Mouse (Mus musculus) hindbrain, embryonic 11.5 days (tissue): ENCODE results near the gene Wdr62. TPM values are rescaled to one million over a fixed set of nuclear protein-coding genes. Genes with fewer than 3 reads are reported as not detected.

ENCODE experiments used
- ATAC-seq: fragments of 200-750 bp; cut with Nextera tagmentation; 2 replicates; pipeline ENCODE4 v1.8.0; 2017; ENCODE audit warnings: mild to moderate bottlenecking, moderate TSS enrichment, moderate library complexity; ENCODE audit not compliant: low FRiP score
- DNase-seq: peaks from one replicate; pipeline ENCODE4 v3.0.0-alpha.2; 2015; ENCODE audit warnings: low spot score
- H3K27ac ChIP-seq: fragments of 300-500 bp; sonication (generic); 2 replicates; pipeline ENCODE4 v1.5.1; 2014; ENCODE audit warnings: mild to moderate bottlenecking, low read depth, low read length
- H3K27me3 ChIP-seq: fragments of 300-500 bp; sonication (generic); 2 replicates; pipeline ENCODE4 v1.6.1; 2014; ENCODE audit warnings: mild to moderate bottlenecking, low read length, moderate library complexity, mixed read lengths; ENCODE audit not compliant: control insufficient read depth, insufficient read depth
- H3K36me3 ChIP-seq: fragments of 300-500 bp; sonication (generic); 2 replicates; pipeline ENCODE4 v1.6.1; 2014; ENCODE audit warnings: mild to moderate bottlenecking, low read length, moderate library complexity, mixed read lengths; ENCODE audit not compliant: control insufficient read depth, insufficient read depth
- H3K4me1 ChIP-seq: fragments of 300-500 bp; sonication (generic); replicated peaks from 2 replicates; pipeline ENCODE4 v1.6.1; 2014; ENCODE audit warnings: low read length, mixed read lengths; ENCODE audit not compliant: control insufficient read depth, insufficient read depth
- H3K4me2 ChIP-seq: fragments of 300-500 bp; sonication (generic); replicated peaks from 2 replicates; pipeline ENCODE4 v1.6.1; 2014; ENCODE audit warnings: mild to moderate bottlenecking, low read depth, low read length
- H3K4me3 ChIP-seq: fragments of 300-500 bp; sonication (generic); 2 replicates; pipeline ENCODE4 v1.5.1; 2014; ENCODE audit warnings: low read depth, low read length
- H3K9ac ChIP-seq: fragments of 300-500 bp; sonication (generic); 2 replicates; pipeline ENCODE4 v1.6.1; 2014; ENCODE audit warnings: low read depth, low read length
- H3K9me3 ChIP-seq: fragments of 300-500 bp; sonication (generic); 2 replicates; pipeline ENCODE4 v1.6.1; 2016; ENCODE audit warnings: low read length; ENCODE audit not compliant: control insufficient read depth
- WGBS: fragments of 180-500 bp; shearing (Covaris S2); extraction: QIAGEN DNeasy Blood & Tissue Kit; methylation state at CpG from one replicate; pipeline ENCODE4 v1.1.7; 2014; 5-methylcytosine and 5-hydroxymethylcytosine counted together
- polyA plus RNA-seq: library from polyadenylated mRNA; unstranded; fragments of >200 nt; fragmentation: Nextera tagmentation; extraction: Ambion mirVana; gene quantifications from 2 replicates; pipeline ENCODE4 v1.2.1, GENCODE M21; 2014

The Wdr62 gene
- polyA plus RNA-seq, 1 experiment from 2014 or later: 5.9 TPM

- H3K9me3 ChIP-seq: no peaks in the 10 kb centered on the region
- H3K4me2 ChIP-seq: no peak overlapping the region
- H3K27me3 ChIP-seq: no peaks in the 10 kb centered on the region
- H3K4me1 ChIP-seq: peaks cover 4% of the 10 kb centered on the region; the same call in 1 of the 2 replicates
- H3K4me3 ChIP-seq: no peak overlapping the region
- peaks cover 6% of the 10 kb centered on the region for H3K36me3 ChIP-seq
- H3K9ac ChIP-seq: 0 out of 2 replicates have a peak overlapping the region, but pooled peaks have one; percentile 11
- ATAC-seq (no peak), DNase-seq (no peak)
- 87% methylated on average over 13 of the region's 13 CpGs for WGBS
- no peak overlapping the region for H3K27ac ChIP-seq
Measured at GRCm38 (mm10) chr7:30293795-30294194, 13.6 kb upstream of the Wdr62 start.

DNA sequence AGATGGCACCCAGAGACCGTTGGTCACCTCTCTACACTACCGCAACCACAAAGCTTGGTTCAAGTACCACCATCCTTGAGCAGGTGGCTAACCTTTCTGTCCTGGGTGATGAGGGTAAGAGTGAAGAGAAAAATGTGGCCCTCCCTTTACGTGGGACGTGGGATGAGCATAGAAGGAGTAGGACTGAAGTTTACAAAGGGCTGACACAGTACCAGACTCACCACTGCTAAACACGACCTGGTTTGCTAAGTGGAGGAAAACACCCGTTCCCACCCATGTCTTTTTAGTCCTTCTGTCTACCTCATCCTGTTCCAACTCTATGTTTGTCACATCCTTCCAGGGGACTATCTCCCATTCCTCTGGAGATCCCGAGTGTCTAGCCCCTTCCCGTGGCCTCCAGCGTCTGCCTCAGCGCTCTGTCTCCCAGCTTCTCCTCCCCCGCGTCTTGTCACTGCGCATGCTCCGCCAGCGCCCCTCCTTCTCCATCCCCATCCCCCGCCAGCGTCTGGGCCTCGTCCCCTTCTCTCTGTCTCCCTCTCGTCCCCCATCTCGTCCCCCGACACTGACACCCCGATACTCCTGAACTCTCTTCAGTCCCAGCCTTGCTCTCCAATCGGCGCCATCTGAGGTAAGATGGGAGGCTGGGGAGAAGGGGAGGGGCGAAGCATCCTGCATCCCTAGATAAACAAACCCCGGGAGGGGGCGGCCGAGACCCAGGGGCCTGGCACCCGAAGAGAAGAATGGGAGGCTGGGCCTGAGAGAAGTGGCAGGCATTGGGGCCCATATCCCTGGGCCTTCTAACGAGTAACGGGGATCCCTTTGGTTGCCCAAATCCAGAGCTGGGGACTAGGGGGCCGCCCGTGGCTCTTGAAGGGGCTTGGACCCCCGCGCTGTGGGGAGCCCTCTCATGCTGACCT lies 11.3 kb upstream of the Wdr62 start, which contains the start of gene Clip3:
Gene Clip3 (plus strand): TSS at position 514 of the 917 bp plus-strand sequence.
- no peak within 1 kb of the TSS for H3K27ac ChIP-seq
- 7% methylated on average over 34 of the region's 35 CpGs for WGBS

DNA sequence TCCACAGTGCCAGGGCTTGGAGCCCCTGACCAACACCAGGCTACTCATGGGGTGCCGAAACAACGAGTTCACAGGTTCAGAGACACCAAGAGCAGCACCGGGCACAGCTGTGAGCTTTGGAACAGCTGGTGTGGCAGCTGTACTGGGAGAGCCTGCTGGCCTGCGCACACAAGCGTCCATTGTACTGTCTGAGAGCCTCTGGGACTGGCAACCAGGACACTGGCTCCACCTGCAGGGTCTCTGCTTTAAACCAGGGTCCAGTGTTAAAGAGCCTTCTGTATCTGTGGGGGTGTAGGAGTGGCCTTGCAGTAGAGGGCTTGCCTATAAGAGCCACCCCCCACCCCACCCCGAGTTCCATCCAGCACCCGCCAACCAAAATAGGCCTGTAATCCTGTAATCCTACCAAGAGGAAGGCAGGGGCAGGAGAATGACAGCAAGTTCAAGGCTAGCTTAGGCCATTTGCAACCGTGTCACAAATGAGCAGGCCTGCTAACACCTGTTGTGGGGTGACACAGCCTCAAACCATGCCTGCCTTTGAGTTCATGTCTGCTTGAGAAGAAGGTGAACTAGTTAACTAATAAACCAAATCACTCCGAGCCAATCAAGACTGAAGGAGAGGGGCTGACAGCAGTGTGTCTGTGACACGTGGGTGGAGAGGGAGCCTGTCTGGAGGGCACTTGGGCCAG lies 9.6 kb upstream of the Wdr62 start:
- Histone ChIP-seq H3K9me3 (no peaks in the 10 kb centered on the region), H3K27me3 (no peaks in the 10 kb centered on the region), H3K4me2 (no peak overlapping the region), H3K4me1 (peaks cover 4% of the 10 kb centered on the region; the same call in 1 of the 2 replicates), H3K9ac (no peak overlapping the region), H3K36me3 (no peaks in the 10 kb centered on the region), H3K4me3 (no peak overlapping the region), H3K27ac (peak overlapping the region; percentile 17; the same call in 1 of the 2 replicates)
- ATAC-seq (peak; percentile 22; the same call in 1 of the 2 replicates), DNase-seq (peak; percentile 54)
- WGBS: 52% methylated on average over 10 of the region's 10 CpGs

More for the DNA sequence above, 11.3 kb upstream of the Wdr62 start, which contains the start of gene Clip3:
- Histone ChIP-seq H3K9ac (peak within 1 kb of the TSS; percentile 89), H3K4me3 (peak within 1 kb of the TSS; percentile 90), H3K27me3 (no peaks in the 10 kb centered on the region), H3K4me1 (peaks cover 4% of the 10 kb centered on the region; the same call in 1 of the 2 replicates), H3K9me3 (no peaks in the 10 kb centered on the region), H3K4me2 (peak within 1 kb of the TSS; percentile 78), H3K36me3 (0 out of 2 replicates have a peak, but pooled peaks cover 2% of the 10 kb centered on the region)
- peak; percentile 82 for ATAC-seq
- peak; percentile 88 for DNase-seq

DNA sequence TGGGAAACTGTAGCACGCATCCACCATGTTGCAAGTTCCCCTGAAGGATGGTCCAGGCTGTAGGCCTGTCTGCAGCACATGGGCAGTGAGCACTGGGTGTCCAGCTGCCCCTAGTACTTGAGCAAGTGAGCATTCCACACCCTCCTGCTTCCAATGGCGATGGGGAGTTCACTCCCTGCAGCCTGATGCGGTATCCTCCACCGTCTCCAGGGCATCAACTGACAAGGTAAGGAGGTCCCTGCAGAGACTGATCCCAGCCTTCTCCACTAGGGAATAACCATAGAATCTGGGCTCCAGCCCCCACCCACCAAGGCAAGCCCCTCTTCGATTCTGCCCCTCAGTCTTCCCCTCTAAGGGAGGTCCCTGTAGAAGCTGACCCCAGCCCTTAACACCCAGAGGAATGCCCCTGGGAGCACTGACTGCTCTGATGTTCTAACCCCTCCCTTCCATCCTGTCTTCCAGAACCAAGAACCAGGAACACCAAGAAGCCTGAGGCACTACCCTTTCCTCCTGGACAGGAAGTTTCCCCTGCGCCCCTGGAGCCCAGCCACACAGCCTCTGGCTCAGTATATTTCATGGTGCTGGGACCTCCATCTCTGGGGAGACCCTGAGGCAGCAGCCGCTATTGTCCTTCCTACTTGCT lies 9.0 kb upstream of the Wdr62 start:
- Histone ChIP-seq H3K4me2 (no peak overlapping the region), H3K4me1 (peaks cover 4% of the 10 kb centered on the region; the same call in 1 of the 2 replicates), H3K36me3 (no peaks in the 10 kb centered on the region), H3K27me3 (no peaks in the 10 kb centered on the region), H3K4me3 (no peak overlapping the region; the same call in 1 of the 2 replicates), H3K9ac (no peak overlapping the region), H3K9me3 (no peaks in the 10 kb centered on the region), H3K27ac (peak overlapping the region; percentile 17; the same call in 1 of the 2 replicates)
- no peak for DNase-seq
- no peak for ATAC-seq
- WGBS: 71% methylated on average over 7 of the region's 7 CpGs

DNA sequence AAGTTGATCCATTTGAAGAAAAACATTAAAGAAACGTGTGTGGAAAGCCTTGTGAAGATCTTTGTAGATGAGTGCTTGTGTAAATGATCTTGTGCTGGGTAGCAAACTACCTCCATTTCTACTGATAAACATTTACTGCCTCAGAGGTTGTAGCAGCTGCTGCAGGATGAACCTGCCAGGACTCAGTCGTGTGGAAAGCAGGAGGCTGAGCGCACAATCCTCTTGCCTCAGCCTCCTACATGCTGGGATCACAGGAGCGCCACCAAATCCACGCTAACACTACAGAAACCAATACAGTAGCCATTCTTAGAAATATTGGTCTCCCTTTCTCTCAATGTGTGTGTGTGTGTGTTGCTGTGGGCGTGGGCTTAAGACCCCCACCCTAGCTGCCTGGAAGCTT lies 7.8 kb upstream of the Wdr62 start:
- Histone ChIP-seq H3K36me3 (no peaks in the 10 kb centered on the region), H3K9ac (no peak overlapping the region), H3K27ac (no peak overlapping the region), H3K9me3 (no peaks in the 10 kb centered on the region), H3K4me1 (peaks cover 4% of the 10 kb centered on the region; the same call in 1 of the 2 replicates), H3K4me2 (no peak overlapping the region), H3K4me3 (no peak overlapping the region), H3K27me3 (no peaks in the 10 kb centered on the region)
- DNase-seq (no peak), ATAC-seq (no peak)
- WGBS: 81% methylated on average over 6 of the region's 6 CpGs

DNA sequence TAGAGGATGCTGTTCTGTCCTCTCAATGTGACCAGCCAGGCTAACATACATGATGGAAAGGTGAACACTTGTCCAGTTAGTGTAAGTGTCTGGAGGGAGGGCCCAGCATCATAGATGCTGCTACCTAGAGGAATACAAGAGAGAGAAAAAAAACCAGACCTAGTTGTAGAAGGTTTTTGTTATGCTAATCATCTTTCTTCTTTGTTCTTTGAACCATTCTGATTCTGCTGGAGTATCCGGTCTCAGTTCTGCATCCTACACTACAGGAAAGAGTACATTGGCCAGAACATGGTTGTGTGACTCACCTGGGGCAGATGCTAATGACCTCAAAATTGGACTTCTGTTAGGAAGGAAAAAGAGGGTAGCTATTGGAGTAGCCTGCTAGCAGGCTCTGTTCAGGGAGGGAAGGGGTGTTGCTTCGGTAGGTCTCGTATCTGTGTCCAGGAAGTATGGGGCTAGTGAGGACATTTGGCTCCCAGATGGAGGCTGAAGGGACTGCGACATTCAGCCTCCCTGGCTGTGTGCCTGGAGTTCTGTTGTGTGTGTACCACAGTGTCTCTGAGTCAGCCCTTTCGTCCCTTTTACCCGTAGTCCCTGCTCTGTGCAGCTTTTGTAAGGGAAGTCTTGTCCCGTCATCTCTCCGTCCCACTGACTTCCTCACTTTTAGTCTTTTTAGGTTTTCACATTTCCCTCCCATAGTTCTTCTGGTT lies 6.6 kb upstream of the Wdr62 start:
- H3K4me2 ChIP-seq: no peak overlapping the region
- H3K4me3 ChIP-seq: no peak overlapping the region
- no peaks in the 10 kb centered on the region for H3K36me3 ChIP-seq
- no peaks in the 10 kb centered on the region for H3K9me3 ChIP-seq
- DNase-seq (no peak), ATAC-seq (no peak)
- 73% methylated on average over 8 of the region's 8 CpGs for WGBS
- H3K27ac ChIP-seq: no peak overlapping the region
- H3K27me3 ChIP-seq: no peaks in the 10 kb centered on the region
- no peak overlapping the region for H3K9ac ChIP-seq
- peaks cover 4% of the 10 kb centered on the region; the same call in 1 of the 2 replicates for H3K4me1 ChIP-seq

GRCm38 (mm10) chr7:30282740-30283139 lies 2.5 kb upstream of the Wdr62 start:
- ATAC-seq (no peak), DNase-seq (no peak)
- 79% methylated on average over 7 of the region's 7 CpGs for WGBS
- Histone ChIP-seq H3K36me3 (no peaks in the 10 kb centered on the region), H3K27me3 (no peaks in the 10 kb centered on the region), H3K9me3 (no peaks in the 10 kb centered on the region), H3K4me1 (no peaks in the 10 kb centered on the region), H3K4me2 (no peak overlapping the region), H3K4me3 (no peak overlapping the region), H3K27ac (no peak overlapping the region), H3K9ac (no peak overlapping the region)

GRCm38 (mm10) chr7:30281522-30281921 lies 1.3 kb upstream of the Wdr62 start:
- H3K4me3 ChIP-seq: no peak overlapping the region
- no peaks in the 10 kb centered on the region for H3K36me3 ChIP-seq
- no peaks in the 10 kb centered on the region for H3K27me3 ChIP-seq
- 87% methylated on average over 4 of the region's 4 CpGs for WGBS
- ATAC-seq: no peak
- H3K9me3 ChIP-seq: no peaks in the 10 kb centered on the region
- DNase-seq: no peak
- peak overlapping the region; percentile 79; the same call in 1 of the 2 replicates for H3K4me2 ChIP-seq
- H3K9ac ChIP-seq: no peak overlapping the region
- no peaks in the 10 kb centered on the region for H3K4me1 ChIP-seq
- H3K27ac ChIP-seq: no peak overlapping the region
